Mouse (Mus musculus): Measurements from ENCODE around the gene Txndc8. TPM values are rescaled to one million over a fixed set of nuclear protein-coding genes. Genes with fewer than 3 reads are reported as not detected.

Gene Txndc8
- polyA plus RNA-seq, 1 experiment from 2014 or later: not detected

Other genes starting within 250 kb of the Txndc8 start
- 0.23 and 0.35 TPM in 2 replicates for gene D630039A03Rik, start 92.8 kb downstream of the Txndc8 start, polyA plus RNA-seq (2015; fragmentation: Nextera tagmentation; extraction: Ambion mirVana)
- gene Txn1, start 52.7 kb downstream of the Txndc8 start, polyA plus RNA-seq (2015; fragmentation: Nextera tagmentation; extraction: Ambion mirVana): 295 and 303 TPM in 2 replicates
- gene Svep1, start 197.7 kb upstream of the Txndc8 start, polyA plus RNA-seq (2015; fragmentation: Nextera tagmentation; extraction: Ambion mirVana): 0.56 and 1.2 TPM in 2 replicates

Data from neural tube, embryonic 13.5 days (tissue).